Mouse (Mus musculus): ENCODE data around the gene Prss2. TPM values are rescaled to one million over a fixed set of nuclear protein-coding genes. Genes with fewer than 3 reads are reported as not detected.
"Not testable (repeated sequence)": the region's sequence is repeated elsewhere in the genome, so short reads cannot be mapped to it uniquely, and the experiment has no call there.

Gene Prss2
- not detected in 2 replicates for polyA plus RNA-seq (2015; fragmentation: Nextera tagmentation; extraction: Ambion mirVana)

DNA sequence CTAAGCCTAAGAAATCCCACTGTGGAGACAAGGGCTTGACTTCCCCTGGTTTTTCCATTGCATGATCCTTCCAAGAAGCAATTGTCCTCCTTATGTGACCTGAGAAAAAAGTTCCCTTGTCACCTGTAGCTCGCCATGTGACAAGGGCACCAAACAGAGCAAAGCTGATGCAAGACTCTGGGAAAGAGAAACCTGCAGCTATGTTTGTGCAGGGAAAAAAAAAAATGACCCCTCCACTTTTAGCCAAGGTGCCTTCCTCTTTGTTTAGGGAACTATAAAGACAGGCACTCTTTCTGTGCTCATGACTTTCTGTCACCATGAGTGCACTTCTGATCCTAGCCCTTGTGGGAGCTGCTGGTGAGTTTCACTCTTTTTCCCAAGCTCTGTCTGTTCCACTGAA, at the start of gene Prss2:
Prss2 (plus strand) TSS at position 301 of the 400 bp plus-strand sequence.
- Histone ChIP-seq H3K27ac (replicated peaks) (no peak within 1 kb of the TSS), H3K9me3 (no peaks in the 10 kb centered on the region), H3K4me2 (no peak within 1 kb of the TSS), H3K27me3 (replicated peaks) (no peaks in the 10 kb centered on the region), H3K4me1 (no peaks in the 10 kb centered on the region), H3K36me3 (no peaks in the 10 kb centered on the region), H3K4me3 (no peak within 1 kb of the TSS), H3K9ac (no peak within 1 kb of the TSS)
- no peak for ATAC-seq (ENCODE audit: extremely low read depth, insufficient number of reproducible peaks, low FRiP score, low TSS enrichment)
- WGBS, result 55% methylated on average over 1 of the region's 1 CpGs

DNA sequence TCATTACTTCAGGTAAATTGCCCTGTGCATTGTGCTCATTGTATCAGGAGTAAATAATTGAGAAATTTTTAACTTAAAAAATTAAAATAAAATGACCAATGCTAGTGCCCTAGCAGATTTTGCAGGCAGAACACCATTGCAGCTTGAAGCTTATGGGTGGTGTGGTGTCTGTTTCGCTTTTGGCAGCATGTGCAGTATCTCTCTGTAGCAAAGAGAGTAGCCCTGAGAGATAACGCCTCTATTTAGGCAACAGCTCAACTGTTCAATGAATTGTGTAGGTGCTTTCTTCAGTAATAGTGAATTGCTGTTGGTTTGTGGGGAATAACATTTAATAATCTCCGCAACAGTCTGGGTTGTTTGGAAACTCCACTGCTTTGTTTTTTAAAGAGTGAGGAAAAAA, 22.2 kb upstream of the Prss2 start:
- no peaks in the 10 kb centered on the region for H3K4me1 ChIP-seq
- H3K27me3 ChIP-seq (replicated peaks), result no peaks in the 10 kb centered on the region
- H3K9me3 ChIP-seq, result 0 out of 2 replicates have a peak, but pooled peaks cover 7% of the 10 kb centered on the region
- no peak overlapping the region for H3K9ac ChIP-seq
- H3K4me3 ChIP-seq, result no peak overlapping the region
- ATAC-seq (ENCODE audit: extremely low read depth, insufficient number of reproducible peaks, low FRiP score, low TSS enrichment), result no peak
- H3K4me2 ChIP-seq, result no peak overlapping the region
- H3K27ac ChIP-seq (replicated peaks), result no peak overlapping the region
- WGBS, result 65% methylated on average over 3 of the region's 3 CpGs
- no peaks in the 10 kb centered on the region for H3K36me3 ChIP-seq

DNA sequence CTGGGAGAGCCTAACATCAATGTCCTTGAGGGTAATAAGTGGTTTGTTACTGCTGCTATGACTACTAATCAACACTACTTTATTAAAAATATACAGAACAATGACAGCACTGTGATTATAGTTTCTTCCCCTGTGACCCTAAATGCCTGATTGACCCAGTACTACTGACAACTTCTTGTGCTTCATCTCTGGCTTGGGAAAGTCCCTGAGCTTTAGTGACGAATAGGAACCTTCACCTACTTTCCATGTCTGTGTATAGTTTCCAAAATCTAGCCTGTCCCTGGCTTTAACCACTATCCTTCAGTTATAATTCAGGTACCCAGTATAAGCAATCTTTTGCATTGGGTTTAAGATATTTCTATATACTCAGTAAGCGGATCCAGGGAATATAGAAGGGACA, 16.7 kb upstream of the Prss2 start:
- 58% methylated on average over 2 of the region's 2 CpGs for WGBS
- Histone ChIP-seq H3K27me3 (replicated peaks) (no peaks in the 10 kb centered on the region), H3K9me3 (0 out of 2 replicates have a peak, but pooled peaks cover 2% of the 10 kb centered on the region), H3K4me1 (no peaks in the 10 kb centered on the region), H3K9ac (no peak overlapping the region), H3K27ac (replicated peaks) (no peak overlapping the region), H3K4me3 (no peak overlapping the region), H3K4me2 (no peak overlapping the region), H3K36me3 (no peaks in the 10 kb centered on the region)
- ATAC-seq (ENCODE audit: extremely low read depth, insufficient number of reproducible peaks, low FRiP score, low TSS enrichment), result no peak

DNA sequence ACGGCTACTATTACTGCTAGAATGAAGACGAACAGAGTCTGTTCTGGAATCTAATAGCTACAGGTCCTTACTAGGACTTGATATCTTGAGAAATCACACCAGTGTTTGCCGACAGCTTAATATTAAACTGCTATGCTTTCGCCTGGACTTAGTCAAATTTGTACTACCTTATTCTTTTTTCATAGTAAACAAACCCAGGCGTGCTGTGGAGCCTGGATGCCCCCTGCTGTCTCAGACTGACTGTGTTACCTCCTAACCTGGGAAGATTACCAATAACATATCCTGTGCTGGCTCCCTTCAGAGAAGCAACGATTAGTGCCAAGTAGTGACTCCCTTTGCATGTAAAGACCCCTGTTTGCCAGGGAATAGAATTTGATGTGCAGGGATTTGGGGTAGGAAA, 16.3 kb upstream of the Prss2 start:
- H3K4me3 ChIP-seq, result no peak overlapping the region
- no peak for ATAC-seq (ENCODE audit: extremely low read depth, insufficient number of reproducible peaks, low FRiP score, low TSS enrichment)
- no peaks in the 10 kb centered on the region for H3K36me3 ChIP-seq
- H3K4me1 ChIP-seq, result no peaks in the 10 kb centered on the region
- H3K4me2 ChIP-seq, result no peak overlapping the region
- WGBS, result 62% methylated on average over 6 of the region's 6 CpGs
- no peak overlapping the region for H3K9ac ChIP-seq
- no peaks in the 10 kb centered on the region for H3K27me3 ChIP-seq (replicated peaks)
- H3K9me3 ChIP-seq, result 0 out of 2 replicates have a peak, but pooled peaks cover 2% of the 10 kb centered on the region
- no peak overlapping the region for H3K27ac ChIP-seq (replicated peaks)

DNA sequence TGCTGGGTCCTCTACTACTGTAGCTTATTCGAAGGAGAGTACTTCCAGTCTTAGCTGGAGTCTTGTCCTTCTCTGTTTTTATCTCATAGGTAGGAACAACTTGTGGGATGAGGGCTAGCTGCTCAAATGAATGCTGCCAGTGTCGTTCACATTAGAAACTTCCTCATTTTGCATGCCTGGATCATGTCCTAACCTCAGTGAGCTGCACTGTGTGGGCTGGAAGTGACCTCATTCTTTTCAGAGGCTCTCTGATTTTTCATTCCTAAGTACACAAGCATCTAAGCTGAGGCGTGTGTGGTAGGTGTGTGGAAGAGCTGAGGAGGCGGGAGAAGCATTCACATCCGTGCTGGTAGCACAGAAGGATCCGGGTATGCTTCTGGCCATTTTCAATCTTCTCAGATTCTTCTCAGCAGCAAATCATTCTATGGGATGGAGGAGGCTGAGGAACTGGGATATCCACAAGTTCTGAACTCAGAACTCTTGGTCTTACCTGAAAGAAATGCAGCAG, 3.5 kb upstream of the Prss2 start:
- Histone ChIP-seq H3K36me3 (no peaks in the 10 kb centered on the region), H3K9me3 (no peaks in the 10 kb centered on the region)

DNA sequence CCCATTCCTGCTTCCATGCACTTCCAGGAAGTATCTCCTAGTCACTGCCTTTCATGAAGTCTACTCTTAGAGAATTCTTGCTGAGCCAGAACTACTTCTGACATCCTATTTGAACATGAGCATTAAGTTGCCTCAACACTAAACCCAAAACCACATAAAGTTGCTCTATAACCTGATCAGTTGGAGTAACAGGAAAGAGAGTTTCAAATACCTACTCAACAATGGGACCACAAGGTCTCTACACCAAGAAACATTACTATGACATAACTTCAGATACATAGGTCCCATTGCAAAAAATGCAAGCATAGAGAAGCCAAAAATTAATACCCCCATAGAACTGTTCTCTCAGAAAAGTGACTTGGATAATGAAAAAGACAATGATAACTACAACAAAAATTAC, 4.9 kb downstream of the Prss2 start:
- Histone ChIP-seq H3K36me3 (no peaks in the 10 kb centered on the region), H3K27ac (replicated peaks) (no peak overlapping the region), H3K27me3 (replicated peaks) (no peaks in the 10 kb centered on the region), H3K9ac (no peak overlapping the region), H3K4me2 (no peak overlapping the region), H3K4me3 (no peak overlapping the region), H3K9me3 (no peaks in the 10 kb centered on the region), H3K4me1 (no peaks in the 10 kb centered on the region)
- ATAC-seq (ENCODE audit: extremely low read depth, insufficient number of reproducible peaks, low FRiP score, low TSS enrichment), result no peak

More for the DNA sequence above, 3.5 kb upstream of the Prss2 start:
- ATAC-seq (ENCODE audit: extremely low read depth, insufficient number of reproducible peaks, low FRiP score, low TSS enrichment), result no peak
- Histone ChIP-seq H3K27ac (replicated peaks) (no peak overlapping the region), H3K4me1 (no peaks in the 10 kb centered on the region), H3K27me3 (replicated peaks) (no peaks in the 10 kb centered on the region), H3K9ac (no peak overlapping the region), H3K4me2 (no peak overlapping the region), H3K4me3 (no peak overlapping the region)
- WGBS, result 61% methylated on average over 6 of the region's 6 CpGs

DNA sequence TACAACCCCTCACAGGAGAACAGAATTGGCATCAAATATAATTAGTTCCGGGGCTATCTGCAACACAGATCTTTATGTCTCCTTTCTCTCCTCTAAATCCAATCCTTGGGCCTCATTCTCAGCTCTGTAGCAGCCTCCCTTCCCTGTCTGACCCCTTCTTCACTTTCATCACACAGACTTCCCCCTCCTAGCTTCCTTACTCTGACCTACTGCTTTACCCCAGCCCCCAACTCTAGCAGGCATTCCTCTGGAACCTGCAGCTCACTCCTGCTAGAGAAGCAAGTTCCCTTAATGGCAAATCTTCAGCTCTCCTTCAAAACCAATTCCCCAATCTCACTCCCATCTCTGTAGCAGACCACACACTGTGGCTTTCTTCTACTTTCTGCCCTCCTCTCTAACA, 5.8 kb downstream of the Prss2 start:
- 52% methylated on average over 1 of the region's 1 CpGs for WGBS
- no peaks in the 10 kb centered on the region for H3K36me3 ChIP-seq
- no peak overlapping the region for H3K4me2 ChIP-seq
- H3K9ac ChIP-seq, result no peak overlapping the region
- no peaks in the 10 kb centered on the region for H3K27me3 ChIP-seq (replicated peaks)
- no peak overlapping the region for H3K4me3 ChIP-seq
- no peaks in the 10 kb centered on the region for H3K4me1 ChIP-seq
- H3K27ac ChIP-seq (replicated peaks), result no peak overlapping the region
- H3K9me3 ChIP-seq, result no peaks in the 10 kb centered on the region
- no peak for ATAC-seq (ENCODE audit: extremely low read depth, insufficient number of reproducible peaks, low FRiP score, low TSS enrichment)

DNA sequence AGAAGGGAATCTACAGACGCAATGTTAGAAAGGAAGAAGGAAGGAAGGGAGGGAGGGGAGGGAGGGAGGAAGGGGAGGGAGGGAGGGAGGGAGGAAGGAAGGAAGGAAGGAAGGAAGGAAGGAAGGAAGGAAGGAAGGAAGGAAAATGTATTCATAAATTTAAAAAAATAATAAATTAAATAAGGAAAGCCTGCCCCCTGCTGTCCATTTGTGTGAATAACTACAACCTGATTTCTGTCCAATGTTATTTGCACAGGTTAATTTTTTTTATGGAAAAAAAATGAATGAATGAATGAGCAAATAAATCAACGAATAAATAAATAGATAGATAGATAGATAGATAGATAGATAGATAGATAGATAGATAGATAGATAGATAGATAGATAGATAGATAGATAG, 8.4 kb downstream of the Prss2 start:
- not testable (repeated sequence) for ATAC-seq (ENCODE audit: extremely low read depth, insufficient number of reproducible peaks, low FRiP score, low TSS enrichment); H3K27ac ChIP-seq (replicated peaks); H3K9me3 ChIP-seq; H3K4me1 ChIP-seq; H3K27me3 ChIP-seq (replicated peaks); H3K36me3 ChIP-seq; H3K4me2 ChIP-seq; H3K9ac ChIP-seq; H3K4me3 ChIP-seq
- 0% methylated on average over 1 of the region's 2 CpGs for WGBS

DNA sequence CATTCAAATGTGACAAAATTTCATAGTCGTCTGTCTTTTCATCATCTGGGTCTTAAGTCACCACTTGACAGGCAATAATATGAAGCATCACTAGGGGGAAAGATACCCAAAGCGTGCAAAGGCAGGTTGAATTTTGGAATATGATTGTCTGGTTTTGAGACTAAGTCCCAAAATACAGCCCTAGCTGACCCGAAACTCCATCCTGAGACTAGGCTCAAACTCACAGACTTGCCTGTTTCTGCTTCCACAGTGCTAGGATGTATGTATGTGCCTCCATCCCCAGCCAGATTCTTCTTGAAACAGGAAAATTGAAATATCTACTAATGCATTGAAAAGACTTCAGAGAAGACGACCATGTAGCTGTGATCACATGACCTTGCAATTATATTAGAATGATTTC, 10.6 kb downstream of the Prss2 start:
- Histone ChIP-seq H3K9ac (no peak overlapping the region), H3K27me3 (replicated peaks) (no peaks in the 10 kb centered on the region), H3K4me1 (no peaks in the 10 kb centered on the region), H3K4me3 (no peak overlapping the region), H3K27ac (replicated peaks) (no peak overlapping the region), H3K36me3 (no peaks in the 10 kb centered on the region), H3K9me3 (no peaks in the 10 kb centered on the region), H3K4me2 (no peak overlapping the region)
- ATAC-seq (ENCODE audit: extremely low read depth, insufficient number of reproducible peaks, low FRiP score, low TSS enrichment), result no peak
- WGBS, result 66% methylated on average over 4 of the region's 4 CpGs

DNA sequence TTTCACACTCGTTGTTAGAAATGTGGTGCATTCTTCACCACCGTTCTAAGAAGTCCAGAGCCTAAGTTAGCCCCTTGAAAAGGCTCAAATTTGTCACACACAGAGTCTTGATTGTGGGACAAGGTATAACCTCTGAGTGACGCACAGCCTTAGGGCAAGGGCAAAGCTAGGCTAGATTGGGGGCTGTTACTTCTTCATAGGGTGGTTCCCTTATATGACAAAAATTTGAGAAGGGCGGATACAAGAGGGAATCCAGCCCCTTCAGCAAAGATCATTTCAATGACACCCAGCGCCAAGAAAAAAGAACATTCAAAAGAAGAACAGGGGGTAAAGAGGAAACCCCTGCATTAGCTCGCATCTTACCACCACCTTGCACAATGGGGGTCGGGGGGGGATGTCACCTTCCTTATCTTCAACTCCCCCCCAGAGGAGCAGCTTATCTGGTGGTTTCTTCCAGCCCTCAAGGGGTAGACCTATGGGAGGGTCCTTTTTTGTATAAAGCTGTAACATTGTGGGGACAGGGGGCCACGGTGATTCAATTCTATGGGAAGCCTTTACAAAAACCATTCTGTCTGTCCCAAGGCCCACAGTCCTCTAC, 11.2 kb downstream of the Prss2 start:
- Histone ChIP-seq H3K4me1 (no peaks in the 10 kb centered on the region), H3K4me2 (no peak overlapping the region), H3K9ac (no peak overlapping the region), H3K4me3 (no peak overlapping the region), H3K27ac (replicated peaks) (no peak overlapping the region), H3K36me3 (no peaks in the 10 kb centered on the region), H3K9me3 (no peaks in the 10 kb centered on the region), H3K27me3 (replicated peaks) (no peaks in the 10 kb centered on the region)
- no peak for ATAC-seq (ENCODE audit: extremely low read depth, insufficient number of reproducible peaks, low FRiP score, low TSS enrichment)
- WGBS, result 69% methylated on average over 8 of the region's 8 CpGs

DNA sequence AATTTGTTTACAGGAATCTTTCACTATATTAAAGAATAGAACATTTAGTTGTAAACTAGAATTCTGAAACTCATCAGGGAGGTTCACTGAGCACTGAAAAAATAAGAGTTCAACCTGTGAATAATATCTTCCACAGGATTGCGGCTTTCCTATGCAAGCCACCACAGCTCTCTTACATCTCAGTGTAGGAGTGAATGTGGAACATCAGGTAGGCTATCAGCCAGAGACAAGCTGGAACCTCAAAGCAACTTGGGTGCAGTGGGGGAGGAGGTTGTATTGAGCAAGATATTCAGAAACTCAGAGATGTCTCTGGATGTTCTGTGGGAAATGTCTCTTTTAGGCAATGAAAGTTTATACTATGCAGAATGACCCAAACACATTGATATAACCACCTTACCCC, 15.8 kb downstream of the Prss2 start:
- Histone ChIP-seq H3K36me3 (no peaks in the 10 kb centered on the region), H3K9me3 (no peaks in the 10 kb centered on the region), H3K4me1 (no peaks in the 10 kb centered on the region), H3K9ac (no peak overlapping the region), H3K4me2 (no peak overlapping the region), H3K27me3 (replicated peaks) (peaks cover 7% of the 10 kb centered on the region), H3K4me3 (no peak overlapping the region), H3K27ac (replicated peaks) (no peak overlapping the region)
- 79% methylated on average over 1 of the region's 1 CpGs for WGBS
- ATAC-seq (ENCODE audit: extremely low read depth, insufficient number of reproducible peaks, low FRiP score, low TSS enrichment), result no peak

DNA sequence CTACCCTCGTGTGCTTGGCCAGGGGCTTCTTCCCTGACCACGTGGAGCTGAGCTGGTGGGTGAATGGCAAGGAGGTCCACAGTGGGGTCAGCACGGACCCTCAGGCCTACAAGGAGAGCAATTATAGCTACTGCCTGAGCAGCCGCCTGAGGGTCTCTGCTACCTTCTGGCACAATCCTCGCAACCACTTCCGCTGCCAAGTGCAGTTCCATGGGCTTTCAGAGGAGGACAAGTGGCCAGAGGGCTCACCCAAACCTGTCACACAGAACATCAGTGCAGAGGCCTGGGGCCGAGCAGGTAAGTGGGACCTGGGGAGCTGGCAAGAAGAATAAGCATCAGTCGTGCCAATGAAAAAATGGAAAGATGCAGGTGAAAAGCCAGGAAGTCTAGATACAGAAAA, 16.7 kb downstream of the Prss2 start:
- H3K9ac ChIP-seq; H3K27ac ChIP-seq (replicated peaks); ATAC-seq (ENCODE audit: extremely low read depth, insufficient number of reproducible peaks, low FRiP score, low TSS enrichment); H3K4me3 ChIP-seq; H3K4me2 ChIP-seq; H3K9me3 ChIP-seq; H3K4me1 ChIP-seq; H3K36me3 ChIP-seq: not testable (repeated sequence)
- H3K27me3 ChIP-seq (replicated peaks), result peaks cover 15% of the 10 kb centered on the region
- 69% methylated on average over 7 of the region's 8 CpGs for WGBS
